Comparison of ENCODE assay signal across 16 mouse cellular contexts in genomic region chr5:15691849-15692248, GRCm38 (mm10). TPM values are rescaled to one million over a fixed set of nuclear protein-coding genes. Genes with fewer than 3 reads are reported as not detected.
"Had no signal": no experiment of that assay in that cellular context is flagged by ENCODE, and none has a peak within 500 bp of the region (broad histone marks: within the 10 kb centered on the region; RNA-seq: fewer than 3 reads in every experiment).

No protein-coding gene starts in this region.

RNA-seq across cellular contexts. Expression of gene Speer4c, which starts 22.2 kb away (rescaled TPM):
- polyA plus RNA-seq: liver, embryonic 15.5 days; liver, postnatal 0 days; lung, embryonic 15.5 days; macrophage; midbrain, embryonic 12.5 days; midbrain, embryonic 14.5 days; midbrain, embryonic 16.5 days; myocyte; neural tube, embryonic 11.5 days; neural tube, embryonic 13.5 days; neural tube, embryonic 15.5 days; small intestine, adult 2 months; stomach, embryonic 14.5 days had no signal

RNA-seq across cellular contexts. Expression of gene 4930572O03Rik, which starts 35.0 kb away (rescaled TPM):
- polyA plus RNA-seq: liver, embryonic 15.5 days; liver, postnatal 0 days; lung, adult 2 months; lung, embryonic 15.5 days; lung, postnatal 0 days; macrophage; midbrain, embryonic 12.5 days; midbrain, embryonic 14.5 days; midbrain, embryonic 16.5 days; myocyte; neural tube, embryonic 11.5 days; neural tube, embryonic 13.5 days; neural tube, embryonic 15.5 days; small intestine, adult 2 months; stomach, embryonic 14.5 days; thymus, postnatal 0 days had no signal
